Mouse (Mus musculus): ENCODE measurements at regions not wholly inside any gene's neighbourhood (a gene's known extent, or its start where the extent isn't known, plus 50 kb on each side); places are given as distances from the start of the nearest gene placed in this dataset.

DNA sequence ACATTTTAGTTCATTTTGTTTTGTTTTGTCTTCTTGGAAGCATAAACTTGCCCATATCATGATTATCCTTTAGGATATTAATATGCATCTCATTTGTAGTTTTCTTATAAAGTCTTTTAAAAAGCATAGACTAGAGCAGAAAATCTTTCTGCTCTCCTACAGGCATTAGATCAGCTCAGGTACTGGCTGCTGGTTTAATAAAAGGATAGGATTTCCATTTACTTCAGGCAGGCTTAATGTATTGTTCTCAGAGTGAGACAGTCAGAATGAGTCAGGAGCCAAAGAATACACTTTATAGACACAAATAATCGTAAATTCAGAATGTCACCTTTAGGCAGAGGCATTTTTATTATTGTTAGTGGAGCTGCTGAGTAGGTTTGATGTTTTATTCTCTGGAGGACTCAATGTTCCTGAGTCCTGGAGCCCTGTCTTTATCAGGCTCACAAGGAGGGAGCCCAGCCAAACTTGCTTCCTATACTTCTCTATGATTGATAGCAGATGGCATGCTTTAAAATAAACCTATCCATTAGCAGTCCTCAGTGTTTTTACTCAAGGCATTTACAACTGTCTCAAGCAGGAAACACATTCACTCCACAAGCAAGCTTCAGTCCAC is 469.5 kb upstream of the Zeb2 start:
- TF ChIP-seq POLR2A (IDR thresholded peaks at IDR 0.05; ENCODE audit: borderline replicate concordance, low read depth, low read length), result no peak
- no peak for TF ChIP-seq CTCF (IDR thresholded peaks at IDR 0.05; ENCODE audit: low read depth, low read length)
- Histone ChIP-seq H3K27ac (ENCODE audit: insufficient read depth, low read depth, low read length) (no peak overlapping the region), H3K4me1 (ENCODE audit: control insufficient read depth, insufficient read depth, low read length) (peaks cover 4% of the 10 kb centered on the region), H3K4me3 (ENCODE audit: insufficient read depth, low read length) (no peak overlapping the region)

DNA sequence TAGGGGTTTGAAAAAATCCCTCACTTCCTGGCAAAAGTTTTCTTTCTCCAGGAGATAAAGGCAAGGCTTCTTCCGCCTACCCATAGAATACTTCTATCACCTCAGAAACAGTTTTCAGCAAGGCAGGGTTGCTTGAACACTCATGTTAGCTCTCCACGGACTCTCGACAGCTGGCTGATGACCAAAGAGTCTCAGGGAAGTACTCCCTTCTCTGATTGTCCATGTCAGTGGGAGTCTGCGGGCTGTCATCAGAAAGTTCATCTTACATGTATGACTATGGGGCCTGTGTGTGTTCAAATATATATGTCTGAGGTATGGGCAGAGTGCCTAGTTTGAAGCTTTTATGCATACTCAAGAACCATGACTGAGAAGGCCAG is 464.3 kb upstream of the Zeb2 start:
- TF ChIP-seq CTCF (IDR thresholded peaks at IDR 0.05; ENCODE audit: low read depth, low read length) (no peak), POLR2A (IDR thresholded peaks at IDR 0.05; ENCODE audit: borderline replicate concordance, low read depth, low read length) (no peak)
- no peak overlapping the region for H3K4me3 ChIP-seq (ENCODE audit: insufficient read depth, low read length)
- H3K4me1 ChIP-seq (ENCODE audit: control insufficient read depth, insufficient read depth, low read length), result peaks cover 12% of the 10 kb centered on the region
- H3K27ac ChIP-seq (ENCODE audit: insufficient read depth, low read depth, low read length), result no peak overlapping the region

DNA sequence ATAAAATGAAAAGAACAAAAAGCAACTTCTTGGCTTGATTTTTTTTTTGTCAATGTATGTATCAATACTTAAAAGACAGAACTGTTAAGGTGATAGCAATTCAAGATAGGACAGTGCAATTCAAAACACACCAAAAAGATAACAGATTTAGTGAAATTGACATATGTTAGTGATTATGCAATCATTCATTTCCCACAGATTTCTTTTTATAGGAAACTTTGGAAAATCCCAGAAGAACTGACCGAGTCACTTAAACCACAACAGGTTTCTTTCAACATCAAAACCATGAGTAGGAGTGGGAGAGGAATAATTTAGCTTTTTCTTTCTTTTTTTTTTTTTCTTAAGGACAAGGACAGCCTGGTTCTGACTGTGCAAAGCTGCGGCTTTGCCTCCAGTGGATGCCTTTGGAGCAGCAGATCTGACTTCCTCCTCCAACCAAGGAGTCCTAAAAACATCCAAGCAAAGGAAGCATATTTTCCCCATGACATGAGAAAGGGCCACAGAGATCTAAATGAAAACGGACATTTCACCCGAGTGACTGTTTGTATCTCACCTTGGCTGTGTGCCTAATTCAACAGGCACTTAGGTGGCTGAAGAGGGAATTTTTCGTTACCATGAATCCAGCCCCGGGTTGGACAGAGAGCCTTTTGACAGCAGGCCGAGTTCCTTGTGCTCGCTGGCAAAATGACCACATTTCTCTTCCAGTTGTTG is 463.8 kb upstream of the Zeb2 start:
- no peak overlapping the region for H3K27ac ChIP-seq (ENCODE audit: insufficient read depth, low read depth, low read length)
- TF ChIP-seq CTCF (IDR thresholded peaks at IDR 0.05; ENCODE audit: low read depth, low read length), result no peak
- TF ChIP-seq POLR2A (IDR thresholded peaks at IDR 0.05; ENCODE audit: borderline replicate concordance, low read depth, low read length), result no peak

DNA sequence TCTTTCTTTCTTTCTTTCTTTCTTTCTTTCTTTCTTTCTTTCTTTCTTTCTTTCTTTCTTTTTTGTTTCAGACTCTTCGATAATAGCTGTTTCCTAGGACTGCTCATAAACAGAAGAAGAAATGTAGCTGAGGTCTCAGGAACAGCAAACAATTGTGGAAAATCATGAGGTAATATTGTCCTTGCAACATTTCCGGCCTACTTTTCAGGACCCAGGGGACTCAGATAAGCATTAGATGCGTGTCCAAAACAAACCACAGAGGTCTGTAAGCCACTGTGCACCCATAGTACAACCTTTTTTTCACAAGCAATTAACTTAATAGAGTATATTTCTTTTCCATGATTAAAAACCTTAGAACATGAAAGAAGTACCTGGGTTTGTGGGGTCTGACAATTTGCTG is 455.7 kb upstream of the Zeb2 start:
- H3K27ac ChIP-seq (ENCODE audit: insufficient read depth, low read depth, low read length), result no peak overlapping the region
- H3K4me3 ChIP-seq (ENCODE audit: insufficient read depth, low read length), result no peak overlapping the region
- no peak for TF ChIP-seq CTCF (IDR thresholded peaks at IDR 0.05; ENCODE audit: low read depth, low read length)
- TF ChIP-seq POLR2A (IDR thresholded peaks at IDR 0.05; ENCODE audit: borderline replicate concordance, low read depth, low read length), result no peak
- H3K4me1 ChIP-seq (ENCODE audit: control insufficient read depth, insufficient read depth, low read length), result no peaks in the 10 kb centered on the region

More for the DNA sequence above, 463.8 kb upstream of the Zeb2 start:
- H3K4me1 ChIP-seq (ENCODE audit: control insufficient read depth, insufficient read depth, low read length), result peaks cover 10% of the 10 kb centered on the region
- no peak overlapping the region for H3K4me3 ChIP-seq (ENCODE audit: insufficient read depth, low read length)

DNA sequence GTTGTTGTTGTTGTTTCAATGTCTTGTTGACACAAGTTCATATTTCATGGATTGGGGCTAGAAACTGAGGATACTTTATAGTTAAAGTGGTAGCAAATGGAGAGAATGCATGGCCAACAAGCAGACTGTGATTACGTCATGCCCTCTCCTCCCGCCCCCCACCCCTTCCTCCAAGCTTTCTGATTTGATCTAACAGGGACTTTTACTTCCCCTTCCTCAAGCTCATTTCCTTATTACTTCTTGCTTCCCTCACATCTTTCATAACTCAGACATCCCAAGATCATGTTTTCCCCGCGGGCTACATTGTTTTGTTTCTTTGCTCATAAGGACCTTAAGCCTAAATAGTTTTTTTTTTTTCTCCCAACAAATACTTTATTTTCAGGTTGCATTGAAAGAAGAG is 437.5 kb upstream of the Zeb2 start:
- Histone ChIP-seq H3K27ac (ENCODE audit: insufficient read depth, low read depth, low read length) (no peak overlapping the region), H3K4me1 (ENCODE audit: control insufficient read depth, insufficient read depth, low read length) (0 out of 2 replicates have a peak, but pooled peaks cover 3% of the 10 kb centered on the region)
- no peak for TF ChIP-seq CTCF (IDR thresholded peaks at IDR 0.05; ENCODE audit: low read depth, low read length)
- TF ChIP-seq POLR2A (IDR thresholded peaks at IDR 0.05; ENCODE audit: borderline replicate concordance, low read depth, low read length), result no peak

DNA sequence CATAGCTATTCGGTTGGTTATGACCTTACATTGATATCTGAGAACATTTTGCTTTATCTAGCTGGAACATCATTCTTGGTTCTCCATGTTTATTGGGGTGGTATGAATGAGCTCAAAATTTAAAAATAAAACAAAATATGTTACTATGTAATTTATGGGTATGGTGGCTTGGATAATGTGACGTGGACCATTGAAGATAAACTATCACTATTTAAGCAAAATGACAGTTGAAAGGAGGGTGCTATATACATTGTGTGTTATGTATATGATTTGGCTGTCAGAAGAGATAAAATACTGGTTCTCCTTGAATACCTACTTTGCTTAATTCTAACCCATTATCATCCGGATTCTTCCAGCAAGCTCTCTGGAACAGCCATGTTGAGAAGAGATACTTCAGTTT is 424.2 kb upstream of the Zeb2 start:
- Histone ChIP-seq H3K4me1 (ENCODE audit: control insufficient read depth, insufficient read depth, low read length) (no peaks in the 10 kb centered on the region), H3K27ac (ENCODE audit: insufficient read depth, low read depth, low read length) (no peak overlapping the region), H3K4me3 (ENCODE audit: insufficient read depth, low read length) (no peak overlapping the region)
- TF ChIP-seq CTCF (IDR thresholded peaks at IDR 0.05; ENCODE audit: low read depth, low read length) (no peak), POLR2A (IDR thresholded peaks at IDR 0.05; ENCODE audit: borderline replicate concordance, low read depth, low read length) (no peak)

More for the DNA sequence above, 437.5 kb upstream of the Zeb2 start:
- H3K4me3 ChIP-seq (ENCODE audit: insufficient read depth, low read length), result no peak overlapping the region

DNA sequence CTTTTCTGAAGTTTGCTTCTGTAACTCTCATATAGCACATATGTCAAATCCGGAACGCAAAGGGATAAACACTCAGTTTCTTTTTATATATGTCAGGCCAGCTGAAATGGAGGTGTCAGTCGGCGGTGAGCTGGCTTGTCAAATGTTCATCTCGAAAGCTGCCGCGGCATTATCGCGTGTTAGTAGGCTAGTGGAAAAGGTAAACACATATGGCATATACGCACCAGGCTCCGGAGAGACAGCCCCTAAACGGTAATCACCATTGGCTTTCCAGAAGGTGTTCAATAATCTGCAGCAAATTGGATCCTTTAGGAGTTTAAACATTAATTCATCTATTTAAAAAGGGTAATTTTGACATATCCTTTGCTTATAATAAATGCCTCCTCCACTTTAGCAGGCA is 421.8 kb upstream of the Zeb2 start:
- Histone ChIP-seq H3K27ac (ENCODE audit: insufficient read depth, low read depth, low read length) (no peak overlapping the region), H3K4me1 (ENCODE audit: control insufficient read depth, insufficient read depth, low read length) (peaks cover 3% of the 10 kb centered on the region; the same call in 1 of the 2 replicates), H3K4me3 (ENCODE audit: insufficient read depth, low read length) (no peak overlapping the region)
- no peak for TF ChIP-seq CTCF (IDR thresholded peaks at IDR 0.05; ENCODE audit: low read depth, low read length)
- no peak for TF ChIP-seq POLR2A (IDR thresholded peaks at IDR 0.05; ENCODE audit: borderline replicate concordance, low read depth, low read length)

DNA sequence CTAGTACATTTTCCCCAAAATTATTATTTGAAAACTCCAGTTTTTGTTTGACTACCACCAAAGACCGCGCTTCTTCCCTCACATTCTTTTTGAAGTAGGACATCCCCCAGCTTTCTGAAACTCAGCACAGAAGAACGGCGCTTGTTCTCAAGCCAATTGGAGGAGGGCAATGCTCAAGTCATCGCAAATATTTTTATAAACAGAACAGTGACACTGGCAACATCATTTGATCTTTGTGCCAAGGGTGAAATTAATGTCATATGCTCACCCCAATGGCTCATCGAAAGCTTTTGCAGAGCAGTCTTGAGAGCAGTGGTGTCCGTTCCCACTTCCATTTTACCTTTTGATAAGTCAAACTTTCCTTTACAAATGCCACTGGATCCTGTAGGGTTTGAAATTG is 420.5 kb upstream of the Zeb2 start:
- TF ChIP-seq CTCF (IDR thresholded peaks at IDR 0.05; ENCODE audit: low read depth, low read length) (no peak), POLR2A (IDR thresholded peaks at IDR 0.05; ENCODE audit: borderline replicate concordance, low read depth, low read length) (no peak)
- Histone ChIP-seq H3K4me3 (ENCODE audit: insufficient read depth, low read length) (no peak overlapping the region), H3K27ac (ENCODE audit: insufficient read depth, low read depth, low read length) (no peak overlapping the region), H3K4me1 (ENCODE audit: control insufficient read depth, insufficient read depth, low read length) (peaks cover 3% of the 10 kb centered on the region; the same call in 1 of the 2 replicates)

DNA sequence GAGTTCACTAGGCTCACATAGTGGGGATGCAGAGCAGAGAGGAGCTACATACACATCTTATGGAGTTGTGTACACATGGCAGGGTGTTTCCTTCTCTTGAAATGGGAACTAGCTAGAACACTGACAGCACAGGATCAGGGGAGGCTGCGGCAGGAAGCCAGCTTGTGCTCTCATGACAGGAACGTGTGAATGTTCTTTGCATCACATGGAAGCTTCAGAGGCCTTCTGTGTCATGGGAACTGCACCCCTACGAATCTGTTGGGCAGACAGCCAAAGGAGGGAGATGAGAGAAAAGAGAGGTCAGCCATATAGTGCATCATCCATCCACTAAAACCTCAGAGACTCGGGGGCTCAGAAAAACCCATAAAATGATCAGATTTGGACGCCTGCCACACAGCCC is 417.6 kb upstream of the Zeb2 start:
- peaks cover 3% of the 10 kb centered on the region; the same call in 1 of the 2 replicates for H3K4me1 ChIP-seq (ENCODE audit: control insufficient read depth, insufficient read depth, low read length)
- H3K4me3 ChIP-seq (ENCODE audit: insufficient read depth, low read length), result no peak overlapping the region
- TF ChIP-seq CTCF (IDR thresholded peaks at IDR 0.05; ENCODE audit: low read depth, low read length) (no peak), POLR2A (IDR thresholded peaks at IDR 0.05; ENCODE audit: borderline replicate concordance, low read depth, low read length) (no peak)
- no peak overlapping the region for H3K27ac ChIP-seq (ENCODE audit: insufficient read depth, low read depth, low read length)

DNA sequence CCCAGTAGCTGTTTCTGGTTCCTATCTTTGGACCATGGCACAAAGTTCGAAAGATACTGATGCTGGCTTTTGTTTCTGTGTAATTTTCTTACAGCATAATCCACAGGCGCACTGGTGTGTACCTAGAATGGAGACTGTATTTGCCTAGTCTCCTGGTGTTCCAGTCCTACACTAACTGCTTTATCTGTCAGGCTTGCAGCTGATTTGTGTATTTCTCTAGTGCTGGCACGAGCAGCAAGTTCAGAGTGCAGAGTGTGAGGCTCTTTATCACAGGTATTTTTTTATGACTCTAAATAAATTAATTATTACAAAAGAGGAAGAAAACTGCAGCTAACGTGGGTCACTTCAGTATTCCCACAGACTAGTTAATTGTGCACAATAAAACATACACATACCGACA is 405.1 kb upstream of the Zeb2 start:
- TF ChIP-seq POLR2A (IDR thresholded peaks at IDR 0.05; ENCODE audit: borderline replicate concordance, low read depth, low read length) (no peak), CTCF (IDR thresholded peaks at IDR 0.05; ENCODE audit: low read depth, low read length) (no peak)
- no peak overlapping the region for H3K27ac ChIP-seq (ENCODE audit: insufficient read depth, low read depth, low read length)
- H3K4me1 ChIP-seq (ENCODE audit: control insufficient read depth, insufficient read depth, low read length), result no peaks in the 10 kb centered on the region
- H3K4me3 ChIP-seq (ENCODE audit: insufficient read depth, low read length), result no peak overlapping the region

Measured in bone marrow macrophage, adult 2 months (primary cell).